Mouse (Mus musculus): ENCODE data around the gene Rab40c.

DNA sequence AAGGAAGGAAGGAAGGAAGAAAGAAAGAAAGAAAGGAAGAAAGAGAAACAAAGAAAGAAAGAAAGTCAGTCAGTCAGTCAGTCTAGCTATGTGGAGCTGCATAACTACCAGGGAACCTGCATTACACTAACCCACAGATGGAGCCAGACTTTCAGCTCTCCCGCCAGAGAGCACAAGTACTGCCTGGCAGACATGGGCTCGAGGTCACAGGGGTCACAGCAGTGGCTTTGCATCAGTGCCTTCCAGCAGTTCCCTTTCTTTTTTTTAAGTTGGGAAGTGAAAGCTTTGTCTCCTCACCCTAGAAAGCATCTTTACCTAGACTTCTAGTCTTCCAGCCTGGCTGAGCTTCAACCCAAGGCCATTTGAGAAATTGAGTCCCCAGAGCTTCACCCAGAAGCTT lies 24.1 kb downstream of the Rab40c start:
- TF ChIP-seq CTCF (conservative IDR thresholded peaks at IDR 0.05; ENCODE audit: insufficient read depth, insufficient read length, low read depth, low read length) (peak; percentile 27), POLR2A (IDR thresholded peaks at IDR 0.05; ENCODE audit: low read depth, low read length) (no peak)
